Mouse (Mus musculus): Measurements from ENCODE around the gene Bcap31. TPM values are rescaled to one million over a fixed set of nuclear protein-coding genes. Genes with fewer than 3 reads are reported as not detected.

The Bcap31 gene
- polyA plus RNA-seq, 1 experiment from 2014 or later = 188 TPM

DNA sequence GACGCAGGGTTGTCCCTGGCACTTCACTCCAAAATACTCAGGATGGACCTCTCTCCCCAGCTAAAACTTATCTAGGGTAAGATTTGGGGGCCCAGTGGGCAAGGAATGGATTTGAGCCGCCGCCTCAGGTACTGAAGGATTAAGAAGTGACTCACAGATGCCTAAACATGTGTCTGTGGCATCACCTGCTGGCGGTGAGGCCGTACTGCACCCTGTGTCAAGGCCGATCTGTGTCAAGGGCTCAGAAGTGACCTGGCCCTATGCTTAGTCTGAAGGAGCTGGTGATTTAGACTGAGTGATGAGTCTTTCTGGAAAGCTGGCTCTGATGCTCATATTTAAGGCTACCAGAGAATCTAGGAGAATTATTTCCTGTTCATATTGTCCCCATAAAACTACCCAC is 61.8 kb downstream of the Bcap31 start:
- Histone ChIP-seq H3K4me3 (ENCODE audit: low read length) (no peak overlapping the region), H3K27ac (ENCODE audit: low read length) (no peak overlapping the region), H3K4me2 (ENCODE audit: low read depth, low read length) (no peak overlapping the region), H3K4me1 (ENCODE audit: control insufficient read depth, insufficient read depth, low read length) (no peaks in the 10 kb centered on the region), H3K9me3 (replicated peaks; ENCODE audit: control insufficient read depth, low read length) (no peaks in the 10 kb centered on the region), H3K27me3 (ENCODE audit: control insufficient read depth, insufficient read depth, low read length) (no peaks in the 10 kb centered on the region), H3K9ac (ENCODE audit: low read length) (no peak overlapping the region), H3K36me3 (ENCODE audit: control insufficient read depth, insufficient read depth) (no peaks in the 10 kb centered on the region)
- ATAC-seq (replicated peaks; ENCODE audit: extremely low read depth, insufficient read depth, low FRiP score) = no peak; the same call in 1 of the 2 replicates
- 8% methylated on average over 6 of the region's 6 CpGs for WGBS

GRCm38 (mm10) chrX:73653392-73653791 is 62.6 kb downstream of the Bcap31 start:
- Histone ChIP-seq H3K4me1 (ENCODE audit: control insufficient read depth, insufficient read depth, low read length) (no peaks in the 10 kb centered on the region), H3K9ac (ENCODE audit: low read length) (no peak overlapping the region), H3K4me2 (ENCODE audit: low read depth, low read length) (no peak overlapping the region), H3K4me3 (ENCODE audit: low read length) (no peak overlapping the region), H3K27ac (ENCODE audit: low read length) (no peak overlapping the region), H3K9me3 (replicated peaks; ENCODE audit: control insufficient read depth, low read length) (no peaks in the 10 kb centered on the region), H3K27me3 (ENCODE audit: control insufficient read depth, insufficient read depth, low read length) (no peaks in the 10 kb centered on the region), H3K36me3 (ENCODE audit: control insufficient read depth, insufficient read depth) (no peaks in the 10 kb centered on the region)
- 80% methylated on average over 6 of the region's 6 CpGs for WGBS
- no peak for ATAC-seq (replicated peaks; ENCODE audit: extremely low read depth, insufficient read depth, low FRiP score)

- no peak overlapping the region for H3K4me2 ChIP-seq (ENCODE audit: low read depth, low read length)
- H3K4me1 ChIP-seq (ENCODE audit: control insufficient read depth, insufficient read depth, low read length) = no peaks in the 10 kb centered on the region
- H3K4me3 ChIP-seq (ENCODE audit: low read length) = no peak overlapping the region
- H3K9me3 ChIP-seq (replicated peaks; ENCODE audit: control insufficient read depth, low read length) = no peaks in the 10 kb centered on the region
- no peak for ATAC-seq (replicated peaks; ENCODE audit: extremely low read depth, insufficient read depth, low FRiP score)
- H3K9ac ChIP-seq (ENCODE audit: low read length) = no peak overlapping the region
- no peaks in the 10 kb centered on the region for H3K36me3 ChIP-seq (ENCODE audit: control insufficient read depth, insufficient read depth)
- H3K27ac ChIP-seq (ENCODE audit: low read length) = no peak overlapping the region
- H3K27me3 ChIP-seq (ENCODE audit: control insufficient read depth, insufficient read depth, low read length) = no peaks in the 10 kb centered on the region
- 41% methylated on average over 3 of the region's 3 CpGs for WGBS
These were observed 65.1 kb downstream of the Bcap31 start for GRCm38 (mm10) chrX:73650869-73651268.

- 35% methylated on average over 4 of the region's 4 CpGs for WGBS
- Histone ChIP-seq H3K9ac (ENCODE audit: low read length) (no peak overlapping the region), H3K4me2 (ENCODE audit: low read depth, low read length) (no peak overlapping the region), H3K27me3 (ENCODE audit: control insufficient read depth, insufficient read depth, low read length) (peaks cover 14% of the 10 kb centered on the region), H3K4me1 (ENCODE audit: control insufficient read depth, insufficient read depth, low read length) (no peaks in the 10 kb centered on the region), H3K9me3 (replicated peaks; ENCODE audit: control insufficient read depth, low read length) (no peaks in the 10 kb centered on the region), H3K36me3 (ENCODE audit: control insufficient read depth, insufficient read depth) (no peaks in the 10 kb centered on the region), H3K27ac (ENCODE audit: low read length) (no peak overlapping the region), H3K4me3 (ENCODE audit: low read length) (no peak overlapping the region)
- ATAC-seq (replicated peaks; ENCODE audit: extremely low read depth, insufficient read depth, low FRiP score) = no peak
These were observed 70.9 kb downstream of the Bcap31 start for GRCm38 (mm10) chrX:73645121-73645520.

- no peaks in the 10 kb centered on the region for H3K36me3 ChIP-seq (ENCODE audit: control insufficient read depth, insufficient read depth)
- ATAC-seq (replicated peaks; ENCODE audit: extremely low read depth, insufficient read depth, low FRiP score) = no peak
- H3K4me2 ChIP-seq (ENCODE audit: low read depth, low read length) = peak overlapping the region; percentile 60
- H3K4me1 ChIP-seq (ENCODE audit: control insufficient read depth, insufficient read depth, low read length) = no peaks in the 10 kb centered on the region; the same call in 1 of the 2 replicates
- no peak overlapping the region for H3K27ac ChIP-seq (ENCODE audit: low read length)
- H3K27me3 ChIP-seq (ENCODE audit: control insufficient read depth, insufficient read depth, low read length) = peaks cover 48% of the 10 kb centered on the region
- peak overlapping the region; percentile 32 for H3K4me3 ChIP-seq (ENCODE audit: low read length)
- no peak overlapping the region for H3K9ac ChIP-seq (ENCODE audit: low read length)
- H3K9me3 ChIP-seq (replicated peaks; ENCODE audit: control insufficient read depth, low read length) = no peaks in the 10 kb centered on the region
- WGBS = 10% methylated on average over 40 of the region's 41 CpGs
These were observed 76.0 kb downstream of the Bcap31 start for GRCm38 (mm10) chrX:73639901-73640469.

- ATAC-seq (replicated peaks; ENCODE audit: extremely low read depth, insufficient read depth, low FRiP score) = peak; percentile 77
- H3K27me3 ChIP-seq (ENCODE audit: control insufficient read depth, insufficient read depth, low read length) = peaks cover 55% of the 10 kb centered on the region
- no peak within 1 kb of the TSS; the same call in 1 of the 2 replicates for H3K9ac ChIP-seq (ENCODE audit: low read length)
- peak within 1 kb of the TSS; percentile 60 for H3K4me2 ChIP-seq (ENCODE audit: low read depth, low read length)
- H3K4me3 ChIP-seq (ENCODE audit: low read length) = peak within 1 kb of the TSS; percentile 32
- H3K9me3 ChIP-seq (replicated peaks; ENCODE audit: control insufficient read depth, low read length) = no peaks in the 10 kb centered on the region
- H3K36me3 ChIP-seq (ENCODE audit: control insufficient read depth, insufficient read depth) = no peaks in the 10 kb centered on the region
- WGBS = 18% methylated on average over 27 of the region's 28 CpGs
- no peaks in the 10 kb centered on the region; the same call in 1 of the 2 replicates for H3K4me1 ChIP-seq (ENCODE audit: control insufficient read depth, insufficient read depth, low read length)
- no peak within 1 kb of the TSS for H3K27ac ChIP-seq (ENCODE audit: low read length)
These were observed 76.7 kb downstream of the Bcap31 start, which contains the start of gene Dusp9 for GRCm38 (mm10) chrX:73639255-73639675. Dusp9 (plus strand) TSS chrX:73639419.

- Histone ChIP-seq H3K4me3 (ENCODE audit: low read length) (peak overlapping the region; percentile 39), H3K4me1 (ENCODE audit: control insufficient read depth, insufficient read depth, low read length) (no peaks in the 10 kb centered on the region; the same call in 1 of the 2 replicates), H3K27me3 (ENCODE audit: control insufficient read depth, insufficient read depth, low read length) (peaks cover 54% of the 10 kb centered on the region), H3K4me2 (ENCODE audit: low read depth, low read length) (peak overlapping the region; percentile 61), H3K27ac (ENCODE audit: low read length) (no peak overlapping the region), H3K9ac (ENCODE audit: low read length) (no peak overlapping the region), H3K36me3 (ENCODE audit: control insufficient read depth, insufficient read depth) (no peaks in the 10 kb centered on the region), H3K9me3 (replicated peaks; ENCODE audit: control insufficient read depth, low read length) (no peaks in the 10 kb centered on the region)
- ATAC-seq (replicated peaks; ENCODE audit: extremely low read depth, insufficient read depth, low FRiP score) = no peak
- 19% methylated on average over 18 of the region's 19 CpGs for WGBS
These were observed 78.6 kb downstream of the Bcap31 start for GRCm38 (mm10) chrX:73637415-73637814.

Other genes with a start within 250 kb of the Bcap31 start
- 98.9 and 99.9 TPM in 2 replicates for gene Bgn, start 232.6 kb downstream of the Bcap31 start, polyA plus RNA-seq (2015; fragmentation: Nextera tagmentation; extraction: Ambion mirVana)
- gene Atp2b3, start 213.1 kb downstream of the Bcap31 start, polyA plus RNA-seq (2015; fragmentation: Nextera tagmentation; extraction: Ambion mirVana) = 0.14 and 0.22 TPM in 2 replicates
- 1.1 and 1.7 TPM in 2 replicates for gene Dusp9, start 76.8 kb downstream of the Bcap31 start, polyA plus RNA-seq (2015; fragmentation: Nextera tagmentation; extraction: Ambion mirVana)
- gene Pnck, start 56.1 kb downstream of the Bcap31 start, polyA plus RNA-seq (2015; fragmentation: Nextera tagmentation; extraction: Ambion mirVana) = 9.1 and 11.1 TPM in 2 replicates
- 9.2 and 9.9 TPM in 2 replicates for gene Slc6a8, start 43.0 kb downstream of the Bcap31 start, polyA plus RNA-seq (2015; fragmentation: Nextera tagmentation; extraction: Ambion mirVana)
- 18.0 and 19.4 TPM in 2 replicates for gene Abcd1, start 422 bp upstream of the Bcap31 start, polyA plus RNA-seq (2015; fragmentation: Nextera tagmentation; extraction: Ambion mirVana)
- gene Plxnb3, start 40.9 kb upstream of the Bcap31 start, polyA plus RNA-seq (2015; fragmentation: Nextera tagmentation; extraction: Ambion mirVana) = 0.54 and 0.71 TPM in 2 replicates
- 94.7 and 97.5 TPM in 2 replicates for gene Srpk3, start 58.2 kb upstream of the Bcap31 start, polyA plus RNA-seq (2015; fragmentation: Nextera tagmentation; extraction: Ambion mirVana)
- 523 and 569 TPM in 2 replicates for gene Idh3g, start 70.7 kb upstream of the Bcap31 start, polyA plus RNA-seq (2015; fragmentation: Nextera tagmentation; extraction: Ambion mirVana)
- gene Ssr4, start 70.9 kb upstream of the Bcap31 start, polyA plus RNA-seq (2015; fragmentation: Nextera tagmentation; extraction: Ambion mirVana) = 155 TPM in 2 replicates
- 0.32 and 0.45 TPM in 2 replicates for gene Pdzd4, start 108.8 kb upstream of the Bcap31 start, polyA plus RNA-seq (2015; fragmentation: Nextera tagmentation; extraction: Ambion mirVana)
- gene Avpr2, start 175.9 kb upstream of the Bcap31 start, polyA plus RNA-seq (2015; fragmentation: Nextera tagmentation; extraction: Ambion mirVana) = 0.06 and 0.09 TPM in 2 replicates
- gene L1cam, start 179.9 kb upstream of the Bcap31 start, polyA plus RNA-seq (2015; fragmentation: Nextera tagmentation; extraction: Ambion mirVana) = 0.60 and 0.77 TPM in 2 replicates
- 3.7 and 4.7 TPM in 2 replicates for gene Arhgap4, start 205.7 kb upstream of the Bcap31 start, polyA plus RNA-seq (2015; fragmentation: Nextera tagmentation; extraction: Ambion mirVana)
- gene Naa10, start 205.8 kb upstream of the Bcap31 start, polyA plus RNA-seq (2015; fragmentation: Nextera tagmentation; extraction: Ambion mirVana) = 89.8 and 97.1 TPM in 2 replicates
- gene Renbp, start 214.7 kb upstream of the Bcap31 start, polyA plus RNA-seq (2015; fragmentation: Nextera tagmentation; extraction: Ambion mirVana) = 60.0 and 61.1 TPM in 2 replicates

Data from heart, embryonic 16.5 days (tissue).